Mouse (Mus musculus) liver, adult 2 months (tissue): Measurements from ENCODE around the gene Btbd3. TPM values are rescaled to one million over a fixed set of nuclear protein-coding genes. Genes with fewer than 3 reads are reported as not detected.
A peak's percentile ranks its signal among the peaks of the same experiment; 100 is the strongest.

Source experiments
- DNase-seq: peaks from one replicate; pipeline ENCODE4 v3.0.0-alpha.2; 2011; ENCODE audit warnings: low read depth, low spot score; ENCODE audit errors: extremely low read depth
- H3K27ac ChIP-seq: fragments of 200-500 bp; replicated peaks from 2 replicates; pipeline ENCODE4 v1.5.1; 2012; ENCODE audit warnings: low read depth, mild to moderate bottlenecking, control low read depth, inconsistent platforms, low read length; ENCODE audit not compliant: insufficient read depth
- H3K27me3 ChIP-seq: fragments of 200-500 bp; 2 replicates; pipeline ENCODE4 v1.6.1; 2012; ENCODE audit warnings: mild to moderate bottlenecking, moderate library complexity, low read length, inconsistent platforms; ENCODE audit not compliant: control insufficient read depth, insufficient read depth
- H3K36me3 ChIP-seq: fragments of 200-500 bp; 2 replicates; pipeline ENCODE4 v1.6.1; 2012; ENCODE audit warnings: low read length, inconsistent platforms; ENCODE audit not compliant: control insufficient read depth, insufficient read depth
- H3K4me1 ChIP-seq: fragments of 200-500 bp; 2 replicates; pipeline ENCODE4 v1.6.1; 2011; ENCODE audit warnings: low read length; ENCODE audit not compliant: control insufficient read depth, insufficient read depth
- H3K4me3 ChIP-seq: fragments of 200-500 bp; 2 replicates; pipeline ENCODE4 v1.5.1; 2011; ENCODE audit warnings: low read depth, mild to moderate bottlenecking, control low read depth, low read length, moderate library complexity; ENCODE audit not compliant: insufficient read depth
- H3K79me2 ChIP-seq: fragments of 200-500 bp; 2 replicates; pipeline ENCODE4 v1.6.1; 2012; ENCODE audit warnings: inconsistent platforms, mild to moderate bottlenecking, low read length, moderate library complexity; ENCODE audit not compliant: control insufficient read depth, insufficient read depth
- H3K9ac ChIP-seq: fragments of 200-500 bp; 2 replicates; pipeline ENCODE4 v1.6.1; 2012; ENCODE audit warnings: low read depth, mild to moderate bottlenecking, control low read depth, inconsistent platforms, low read length
- CTCF ChIP-seq: fragments of 200-500 bp; IDR thresholded peaks from 2 replicates; pipeline ENCODE4 v1.5.1; 2011; ENCODE audit warnings: low read depth, low read length, control low read depth
- POLR2A ChIP-seq: fragments of 200-500 bp; IDR thresholded peaks from 2 replicates; pipeline ENCODE4 v1.6.1; 2011; ENCODE audit warnings: low read length, control low read depth; ENCODE audit not compliant: insufficient read depth; ENCODE audit errors: extremely low read depth
- WGBS: fragments of 180-500 bp; shearing (Covaris S2); methylation state at CpG from one replicate; pipeline ENCODE4 v1.1.7; 2018; 5-methylcytosine and 5-hydroxymethylcytosine counted together
- polyA plus RNA-seq: library from polyadenylated mRNA; depleted of rRNA; stranded (reverse); fragments of >200 nt; gene quantifications from 2 replicates; pipeline ENCODE4 v1.2.3, GENCODE M21; 2012
- total RNA-seq: library from RNA; depleted of rRNA; stranded (reverse); fragments of >200 nt; gene quantifications from 2 replicates; pipeline ENCODE4 v1.2.3, GENCODE M21; 2014

The Btbd3 gene
- total and polyA plus RNA-seq, 2 experiments = 1.4 to 2.7 TPM

DNA sequence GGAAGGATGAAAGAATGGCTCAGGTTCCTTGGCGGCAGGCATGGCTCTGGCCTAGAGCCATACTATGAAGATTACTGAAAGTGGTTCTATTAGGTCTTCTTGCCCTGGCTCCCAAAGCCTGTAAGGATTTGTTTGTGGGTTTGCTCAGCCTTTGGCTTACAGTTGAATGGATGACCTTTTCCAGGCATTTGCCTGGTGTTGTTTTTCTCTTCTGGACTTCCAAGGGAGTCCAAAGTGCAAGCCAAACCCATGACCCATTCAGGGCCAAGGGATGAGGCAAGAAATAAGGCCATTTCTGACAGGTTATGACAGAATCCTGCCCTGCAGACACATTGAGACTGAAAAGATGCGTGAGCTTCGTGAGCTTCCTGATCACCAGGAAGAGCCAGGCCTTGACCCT, 37.9 kb downstream of the Btbd3 start:
- peaks cover 2% of the 10 kb centered on the region; the same call in 1 of the 2 replicates for H3K4me1 ChIP-seq
- TF ChIP-seq POLR2A (no peak), CTCF (no peak)
- H3K27ac ChIP-seq = no peak overlapping the region
- H3K27me3 ChIP-seq = no peaks in the 10 kb centered on the region
- H3K9ac ChIP-seq = no peak overlapping the region
- DNase-seq = peak; percentile 48
- no peak overlapping the region for H3K4me3 ChIP-seq
- no peaks in the 10 kb centered on the region for H3K79me2 ChIP-seq
- no peaks in the 10 kb centered on the region for H3K36me3 ChIP-seq
- WGBS = 90% methylated on average over 3 of the region's 3 CpGs

DNA sequence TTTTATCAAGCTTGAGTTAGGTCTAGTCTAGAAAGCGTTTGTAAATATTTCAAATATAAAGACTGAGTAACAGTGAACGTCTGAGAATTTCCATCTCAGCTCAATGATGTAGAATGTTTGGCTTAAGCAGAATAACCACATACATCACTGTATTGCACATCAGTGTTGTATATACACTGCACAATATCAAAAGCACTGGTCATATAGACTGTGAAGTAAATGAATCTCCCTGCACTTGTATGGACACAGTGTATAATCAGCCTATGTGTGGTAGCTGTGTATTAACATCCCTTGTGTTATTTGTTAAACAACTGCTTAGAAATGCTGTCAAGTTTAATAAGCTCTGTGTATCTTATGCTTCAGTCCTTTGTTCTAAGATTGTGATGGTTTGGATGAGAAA, 49.9 kb downstream of the Btbd3 start:
- Histone ChIP-seq H3K27ac (no peak overlapping the region), H3K4me3 (no peak overlapping the region), H3K36me3 (no peaks in the 10 kb centered on the region), H3K9ac (no peak overlapping the region), H3K79me2 (no peaks in the 10 kb centered on the region), H3K27me3 (no peaks in the 10 kb centered on the region), H3K4me1 (no peaks in the 10 kb centered on the region)
- TF ChIP-seq CTCF (no peak), POLR2A (no peak)
- WGBS = 93% methylated on average over 2 of the region's 2 CpGs
- no peak for DNase-seq

DNA sequence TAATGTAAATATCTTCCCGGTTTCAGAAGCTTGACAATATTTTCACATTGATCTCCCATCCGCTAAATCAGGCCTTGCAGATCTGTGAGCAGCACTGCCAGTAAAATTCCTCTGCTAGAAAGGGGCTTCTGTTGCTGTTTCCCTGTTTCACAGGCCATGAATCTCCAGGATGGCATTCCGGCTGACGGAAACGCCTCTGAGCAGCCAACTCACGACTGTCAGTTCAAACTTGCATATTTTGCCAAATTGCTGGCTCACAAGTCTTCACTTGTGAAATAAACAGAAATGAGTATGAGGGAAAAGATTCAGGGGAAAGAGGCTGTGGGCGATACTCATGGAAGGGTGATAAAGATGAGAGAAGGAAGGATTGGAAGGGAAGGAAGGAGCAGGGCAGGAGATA, 59.3 kb downstream of the Btbd3 start:
- Histone ChIP-seq H3K27ac (no peak overlapping the region), H3K4me1 (no peaks in the 10 kb centered on the region), H3K9ac (no peak overlapping the region), H3K36me3 (no peaks in the 10 kb centered on the region), H3K4me3 (no peak overlapping the region), H3K79me2 (no peaks in the 10 kb centered on the region), H3K27me3 (no peaks in the 10 kb centered on the region)
- WGBS = 54% methylated on average over 7 of the region's 7 CpGs
- TF ChIP-seq CTCF = no peak
- no peak for TF ChIP-seq POLR2A
- DNase-seq = no peak

DNA sequence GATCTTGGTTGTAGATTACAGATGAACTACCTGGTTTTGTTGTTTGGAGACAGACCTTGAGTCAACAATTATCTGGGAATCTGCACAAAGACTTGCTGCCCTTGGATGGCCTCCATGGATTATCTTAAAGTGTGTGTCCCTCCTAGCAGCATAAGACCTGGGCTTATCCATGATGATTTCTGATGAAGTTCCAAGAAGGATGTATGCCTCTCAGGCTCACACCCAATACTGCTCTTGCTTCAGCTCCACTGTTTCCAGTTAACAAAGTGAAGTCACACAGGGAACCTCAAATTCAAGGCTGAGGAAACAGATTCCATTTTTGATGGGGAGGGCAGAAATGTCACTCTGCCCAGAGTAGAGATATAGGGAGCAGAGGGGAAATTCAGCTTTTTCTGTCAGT, 64.0 kb downstream of the Btbd3 start:
- H3K79me2 ChIP-seq = no peaks in the 10 kb centered on the region
- no peak overlapping the region for H3K4me3 ChIP-seq
- H3K9ac ChIP-seq = no peak overlapping the region
- H3K27me3 ChIP-seq = no peaks in the 10 kb centered on the region
- H3K4me1 ChIP-seq = no peaks in the 10 kb centered on the region
- no peaks in the 10 kb centered on the region for H3K36me3 ChIP-seq
- TF ChIP-seq CTCF = no peak
- no peak for TF ChIP-seq POLR2A
- DNase-seq = no peak
- H3K27ac ChIP-seq = no peak overlapping the region

DNA sequence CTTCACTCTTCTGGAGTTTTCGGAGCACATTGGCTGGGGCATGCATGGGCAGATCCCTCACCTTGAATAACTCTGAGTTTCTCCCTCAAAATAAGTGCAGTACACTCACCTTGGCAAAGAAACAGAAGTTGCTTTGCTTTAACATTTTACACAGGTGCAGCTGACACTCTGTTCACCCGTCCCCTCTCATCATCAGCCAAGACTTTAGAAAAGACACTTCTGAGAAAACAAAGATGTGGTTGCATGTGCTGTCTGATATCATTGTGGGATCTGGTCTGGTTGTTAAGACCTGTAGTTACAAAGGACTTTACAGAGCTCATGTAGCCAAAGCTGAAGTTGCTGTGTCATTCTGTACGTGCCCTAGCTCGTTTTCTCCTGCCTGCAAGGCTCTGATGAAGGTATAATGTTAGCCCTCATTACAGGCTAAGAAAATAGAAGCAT, 64.7 kb downstream of the Btbd3 start:
- WGBS = 73% methylated on average over 4 of the region's 4 CpGs
- no peak overlapping the region for H3K4me3 ChIP-seq
- no peak overlapping the region for H3K9ac ChIP-seq
- H3K27me3 ChIP-seq = no peaks in the 10 kb centered on the region
- no peaks in the 10 kb centered on the region for H3K79me2 ChIP-seq
- no peak overlapping the region for H3K27ac ChIP-seq
- H3K36me3 ChIP-seq = no peaks in the 10 kb centered on the region
- TF ChIP-seq POLR2A (no peak), CTCF (no peak)
- H3K4me1 ChIP-seq = no peaks in the 10 kb centered on the region
- no peak for DNase-seq

DNA sequence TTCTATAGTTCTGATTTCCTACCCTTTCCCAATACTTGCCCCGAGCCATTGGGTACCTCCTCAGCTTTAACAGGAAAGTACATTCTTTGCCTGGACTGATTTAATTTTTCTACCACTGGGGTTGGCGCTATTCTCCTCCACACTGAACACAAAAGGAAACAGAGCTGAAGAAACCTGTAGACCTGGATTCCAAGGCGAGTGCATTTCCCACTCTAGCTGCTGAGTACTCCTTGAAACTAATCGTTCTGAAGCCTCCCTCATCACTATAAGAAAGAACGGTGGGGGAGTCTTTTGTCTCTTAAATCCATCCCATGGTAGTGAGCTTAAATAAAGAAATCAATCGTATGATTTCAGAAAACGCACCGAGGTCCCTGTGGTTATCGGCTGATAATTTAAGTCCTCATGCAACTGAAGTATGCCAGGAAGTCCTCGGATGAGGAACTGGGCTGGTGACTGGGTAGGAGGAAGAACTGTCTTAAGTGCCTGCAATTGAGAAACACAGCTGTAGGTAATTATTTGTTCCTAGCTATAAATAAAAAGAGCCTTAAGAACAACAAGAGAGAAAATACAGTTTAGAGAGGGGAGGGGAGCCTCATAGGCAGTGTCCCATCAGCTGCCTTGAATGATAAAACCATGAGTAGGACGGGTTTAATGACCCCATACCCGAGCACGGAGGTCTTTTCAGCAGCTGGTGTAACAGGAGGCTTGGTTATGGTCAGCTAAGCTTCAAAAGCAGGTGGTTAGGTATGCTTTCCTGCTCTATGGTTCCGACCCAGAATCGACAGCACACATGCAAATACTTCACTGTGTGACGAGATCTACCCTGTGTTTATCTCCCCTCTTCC, 66.1 kb downstream of the Btbd3 start:
- H3K4me1 ChIP-seq = no peaks in the 10 kb centered on the region
- no peak for DNase-seq
- TF ChIP-seq POLR2A (no peak), CTCF (no peak)
- 0 out of 2 replicates have a peak, but pooled peaks cover 3% of the 10 kb centered on the region for H3K27me3 ChIP-seq
- no peak overlapping the region for H3K27ac ChIP-seq
- H3K4me3 ChIP-seq = no peak overlapping the region
- H3K79me2 ChIP-seq = no peaks in the 10 kb centered on the region
- H3K36me3 ChIP-seq = no peaks in the 10 kb centered on the region
- WGBS = 84% methylated on average over 16 of the region's 16 CpGs
- no peak overlapping the region for H3K9ac ChIP-seq
